Mouse (Mus musculus) lung, adult 2 months (tissue): ENCODE measurements around the gene Gadd45b. TPM values are rescaled to one million over a fixed set of nuclear protein-coding genes. Genes with fewer than 3 reads are reported as not detected.

Source experiments
- DNase-seq: peaks from one replicate; pipeline ENCODE4 v3.0.0; 2022
- H3K4me1 ChIP-seq: fragments of 200-500 bp; 2 replicates; pipeline ENCODE4 v1.6.1; 2011; ENCODE audit warnings: low read length; ENCODE audit not compliant: control insufficient read depth, insufficient read depth
- H3K4me3 ChIP-seq: fragments of 200-500 bp; replicated peaks from 2 replicates; pipeline ENCODE3; 2011; ENCODE audit warnings: low read depth, mild to moderate bottlenecking, control low read depth, low read length; ENCODE audit errors: extremely low read depth
- CTCF ChIP-seq: fragments of 200-500 bp; IDR thresholded peaks from 2 replicates; pipeline ENCODE4 v1.5.1; 2011; ENCODE audit warnings: mild to moderate bottlenecking, low read length, control low read depth; ENCODE audit not compliant: insufficient read depth
- POLR2A ChIP-seq: fragments of 200-500 bp; IDR thresholded peaks from 2 replicates; pipeline ENCODE4 v1.6.1; 2011; ENCODE audit warnings: low read depth, mild to moderate bottlenecking, control low read depth, low read length, borderline replicate concordance; ENCODE audit errors: extremely low read depth
- WGBS: fragments of 180-500 bp; shearing (Covaris S2); methylation state at CpG from one replicate; pipeline ENCODE4 v1.1.7; 2018; 5-methylcytosine and 5-hydroxymethylcytosine counted together
- polyA plus RNA-seq: library from polyadenylated mRNA; depleted of rRNA; stranded (reverse); fragments of >200 nt; gene quantifications from 2 replicates; pipeline ENCODE4 v1.2.3, GENCODE M21; 2012

The Gadd45b gene
- polyA plus RNA-seq, 1 experiment: 103 TPM

DNA sequence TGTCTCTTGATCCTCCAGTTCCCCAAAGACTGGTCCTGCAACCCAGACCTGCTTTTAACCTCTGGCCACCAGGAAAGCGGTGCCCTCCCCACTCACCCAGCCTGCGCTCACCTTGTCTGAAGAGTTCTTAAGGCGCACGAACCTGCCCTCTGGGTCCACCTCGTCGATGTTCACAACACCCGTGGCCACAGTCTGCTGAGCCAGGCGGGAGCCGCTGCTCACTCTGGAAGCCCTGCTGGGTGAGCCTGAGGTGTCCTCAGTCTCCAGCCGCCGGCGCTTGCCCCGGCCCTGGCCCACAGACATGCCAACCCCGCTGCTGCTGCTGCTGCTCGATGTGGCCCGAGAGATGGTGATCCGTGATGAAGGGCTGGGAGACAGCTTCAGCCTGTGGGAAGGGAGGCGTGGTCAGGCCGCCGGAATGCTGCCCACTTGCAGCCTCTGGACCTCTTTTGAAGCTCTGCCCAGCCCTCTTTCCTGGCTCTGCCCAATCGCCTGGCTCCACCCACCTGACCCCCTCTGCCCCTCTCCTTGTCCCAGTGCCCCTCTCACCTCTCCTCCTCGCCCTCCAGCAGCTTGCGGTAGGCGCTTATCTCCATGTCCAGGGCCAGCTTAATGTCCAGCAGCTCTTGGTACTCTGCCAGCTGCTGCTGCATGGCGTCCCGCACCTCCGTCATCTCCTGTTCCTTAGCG lies 25.7 kb upstream of the Gadd45b start:
- 74% methylated on average over 28 of the region's 28 CpGs for whole genome bisulfite sequencing
- Histone ChIP-seq H3K4me3 (no peak overlapping the region), H3K4me1 (peaks cover 7% of the 10 kb centered on the region; the same call in 1 of the 2 replicates)
- no peak for DNase-seq
- no peak for TF ChIP-seq POLR2A
- no peak for TF ChIP-seq CTCF

GRCm38 (mm10) chr10:80904709-80905108 lies 25.2 kb upstream of the Gadd45b start:
- TF ChIP-seq POLR2A (no peak), CTCF (no peak)
- 86% methylated on average over 11 of the region's 11 CpGs for WGBS
- Histone ChIP-seq H3K4me3 (no peak overlapping the region), H3K4me1 (peaks cover 4% of the 10 kb centered on the region; the same call in 1 of the 2 replicates)
- no peak for DNase-seq

DNA sequence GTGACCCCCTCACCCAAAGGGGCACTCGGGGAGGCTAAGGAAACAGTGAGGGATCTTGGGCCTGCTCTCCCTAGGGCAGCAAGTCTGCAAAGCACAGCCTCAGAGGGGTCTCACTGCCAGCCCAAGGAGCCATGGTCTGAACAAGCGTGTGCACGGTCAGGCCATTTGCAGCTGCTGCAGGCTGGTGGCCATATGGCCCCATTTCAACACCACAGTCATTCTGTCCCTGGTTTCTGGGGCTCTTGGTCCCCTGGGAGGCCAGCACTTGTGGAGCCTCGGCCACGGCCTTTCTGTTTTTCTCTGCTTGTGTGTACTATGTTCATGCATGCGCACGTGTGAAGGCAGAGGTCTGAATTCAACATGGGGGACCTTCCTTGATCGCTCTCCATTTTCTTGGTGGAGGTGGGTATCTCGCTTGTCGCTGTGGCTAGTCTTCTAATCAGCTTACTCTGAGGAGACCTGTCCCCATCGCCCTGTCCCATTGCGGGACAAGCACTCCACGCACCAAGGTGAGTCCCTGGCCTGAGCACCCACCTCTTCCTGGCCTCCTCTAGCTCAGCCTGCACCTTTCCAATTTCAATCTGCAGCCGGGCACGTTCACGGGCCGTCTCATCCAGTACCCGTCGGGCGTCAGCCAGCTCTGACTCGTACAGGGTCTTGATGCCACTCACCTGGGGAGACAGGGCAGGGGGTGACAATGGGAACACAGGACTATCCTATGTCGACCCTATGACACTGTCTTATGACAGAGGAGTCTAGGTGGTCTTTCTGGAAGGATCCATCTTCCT lies 20.3 kb upstream of the Gadd45b start:
- 93% methylated on average over 22 of the region's 22 CpGs for WGBS
- no peak for DNase-seq
- Histone ChIP-seq H3K4me1 (no peaks in the 10 kb centered on the region), H3K4me3 (no peak overlapping the region)
- no peak for TF ChIP-seq CTCF
- no peak for TF ChIP-seq POLR2A

DNA sequence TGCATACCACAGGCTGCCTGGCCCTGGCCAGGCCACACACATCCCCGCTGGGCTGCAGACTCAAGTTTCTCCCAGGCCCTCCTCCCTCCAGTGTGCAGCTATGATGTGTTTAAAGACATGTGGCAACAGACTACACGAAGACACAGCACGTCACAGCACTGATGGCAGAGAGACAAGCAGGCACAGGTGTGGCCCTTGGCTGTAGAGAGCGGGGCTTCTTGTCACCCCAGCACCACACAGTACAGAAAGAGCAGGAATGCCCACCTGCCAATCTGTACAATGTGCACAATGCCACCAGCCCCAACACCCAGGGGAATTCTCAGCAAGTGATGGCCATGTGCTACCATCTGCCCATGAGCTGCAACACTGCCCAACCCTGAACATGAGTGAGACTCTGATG lies 18.5 kb upstream of the Gadd45b start:
- WGBS: 92% methylated on average over 4 of the region's 4 CpGs
- Histone ChIP-seq H3K4me1 (no peaks in the 10 kb centered on the region), H3K4me3 (no peak overlapping the region)
- TF ChIP-seq POLR2A (no peak), CTCF (no peak)
- no peak for DNase-seq

DNA sequence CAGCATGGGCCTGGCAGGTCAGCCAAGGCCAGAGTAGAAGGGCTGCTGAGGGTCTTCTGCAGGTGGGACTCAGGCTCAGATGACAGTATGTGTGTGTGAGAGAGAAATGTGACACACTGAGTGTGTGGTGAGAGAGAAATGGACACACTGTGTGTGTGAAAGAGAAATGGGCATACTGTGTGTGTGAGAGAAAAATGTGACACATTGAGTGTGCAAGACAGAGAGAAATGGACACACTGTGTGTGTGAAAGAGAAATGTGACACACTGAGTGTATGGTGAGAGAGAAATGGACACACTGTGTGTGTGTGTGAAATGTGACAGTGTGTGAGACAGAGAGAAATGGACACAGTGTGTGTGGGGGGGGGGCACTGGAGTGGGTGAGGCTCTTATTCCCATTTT lies 18.0 kb upstream of the Gadd45b start:
- H3K4me1 ChIP-seq: no peaks in the 10 kb centered on the region
- TF ChIP-seq CTCF: no peak
- TF ChIP-seq POLR2A: no peak
- DNase-seq: no peak
- H3K4me3 ChIP-seq: no peak overlapping the region

DNA sequence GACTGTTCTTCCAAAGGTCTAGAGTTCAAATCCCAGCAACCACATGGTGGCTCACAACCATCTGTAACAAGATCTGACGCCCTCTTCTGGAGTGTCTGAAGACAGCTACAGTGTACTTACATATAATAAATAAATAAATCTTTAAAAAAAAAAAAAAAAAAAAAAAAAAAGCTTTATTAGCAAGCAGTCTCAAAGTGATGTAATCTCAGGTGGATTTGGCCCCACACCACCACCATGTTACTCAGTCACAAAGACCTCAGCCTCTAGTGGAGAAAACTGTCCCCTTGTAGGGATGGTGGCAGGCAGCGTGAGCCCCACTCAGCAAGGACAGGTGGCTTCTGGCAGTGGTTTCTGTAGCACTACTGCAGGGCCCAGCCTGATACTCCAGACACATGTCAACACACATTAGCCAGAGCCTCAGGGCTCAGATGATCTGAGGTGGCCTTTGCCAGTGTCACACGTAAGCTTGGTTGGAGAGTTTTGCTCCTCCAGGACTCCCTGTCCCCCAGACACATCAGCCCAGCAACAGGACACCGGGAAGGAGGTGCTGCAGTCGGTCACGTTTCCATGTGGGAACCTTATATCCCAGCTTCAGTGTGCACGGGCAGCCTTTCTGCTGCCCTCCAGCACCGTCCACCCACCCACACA lies 16.4 kb upstream of the Gadd45b start:
- no peak overlapping the region for H3K4me3 ChIP-seq
- 87% methylated on average over 7 of the region's 8 CpGs for WGBS
- no peak for TF ChIP-seq CTCF
- TF ChIP-seq POLR2A: no peak
- no peak for DNase-seq
- H3K4me1 ChIP-seq: peaks cover 5% of the 10 kb centered on the region

DNA sequence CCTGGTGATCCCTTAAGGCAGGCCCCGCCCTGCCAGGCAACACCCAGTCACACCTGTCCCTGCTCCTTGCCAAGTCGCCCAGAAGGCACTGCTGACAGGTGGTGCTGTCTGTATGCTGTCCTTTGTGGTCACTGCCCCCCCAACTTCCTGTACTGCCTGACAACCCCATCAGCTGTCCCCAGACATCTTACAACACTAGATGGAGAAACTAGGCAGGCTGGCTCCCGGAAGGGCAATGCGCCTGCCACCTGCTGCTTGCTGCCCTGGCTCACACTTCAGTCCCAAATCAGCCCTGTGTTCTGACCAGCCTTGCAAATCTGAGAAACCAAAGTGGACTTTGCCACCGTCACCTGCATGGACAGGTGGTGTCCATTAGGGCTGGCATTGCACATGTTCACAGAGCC lies 15.6 kb upstream of the Gadd45b start:
- TF ChIP-seq CTCF (no peak), POLR2A (no peak)
- peaks cover 5% of the 10 kb centered on the region for H3K4me1 ChIP-seq
- H3K4me3 ChIP-seq: no peak overlapping the region
- WGBS: 74% methylated on average over 5 of the region's 5 CpGs
- no peak for DNase-seq

DNA sequence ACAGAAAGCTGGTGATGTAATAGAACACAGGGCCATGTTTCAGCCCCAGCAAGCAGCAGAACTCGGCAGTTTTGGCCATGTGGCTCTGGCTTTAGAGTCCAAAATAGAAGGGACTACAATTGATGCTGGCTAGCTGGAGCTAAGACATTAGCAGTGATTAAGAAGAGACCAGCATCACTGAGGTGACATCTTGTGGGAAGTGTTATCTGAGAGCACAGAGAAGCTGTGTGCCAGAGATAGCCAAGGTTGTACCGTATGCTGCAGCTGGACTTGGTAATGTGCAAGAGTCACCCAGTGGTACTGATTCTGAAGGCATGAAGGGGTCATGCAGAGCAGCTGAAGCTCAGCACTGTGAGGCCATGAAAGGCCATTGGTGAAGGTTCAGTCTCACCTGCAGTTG lies 14.6 kb upstream of the Gadd45b start:
- DNase-seq: no peak
- TF ChIP-seq CTCF: no peak
- no peak for TF ChIP-seq POLR2A
- H3K4me1 ChIP-seq: peaks cover 5% of the 10 kb centered on the region
- no peak overlapping the region for H3K4me3 ChIP-seq
- 72% methylated on average over 2 of the region's 2 CpGs for WGBS

DNA sequence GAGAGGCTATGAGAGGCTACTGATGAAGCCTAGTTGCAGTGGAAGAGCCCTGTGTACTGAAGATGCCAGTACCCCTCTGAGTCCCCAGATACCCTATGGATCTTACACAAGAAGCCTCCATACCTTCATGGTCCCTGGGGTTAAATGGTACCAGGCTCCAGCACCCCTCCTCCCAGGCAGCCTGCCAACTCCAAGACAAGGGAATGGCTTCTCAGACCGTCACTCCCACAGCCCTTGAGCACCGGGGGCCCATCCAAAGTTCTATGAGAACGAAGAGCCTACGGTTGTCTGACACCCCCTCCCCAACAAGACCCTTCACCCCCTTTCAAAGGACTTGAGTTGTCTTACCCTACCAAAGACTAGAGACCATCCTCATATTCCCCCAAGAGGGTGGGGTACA lies 14.1 kb upstream of the Gadd45b start:
- no peak overlapping the region for H3K4me3 ChIP-seq
- DNase-seq: no peak
- WGBS: 86% methylated on average over 4 of the region's 4 CpGs
- TF ChIP-seq CTCF (no peak), POLR2A (no peak)
- peaks cover 5% of the 10 kb centered on the region for H3K4me1 ChIP-seq
